Mouse (Mus musculus): ENCODE data around the gene Zfyve28. TPM values are rescaled to one million over a fixed set of nuclear protein-coding genes. Genes with fewer than 3 reads are reported as not detected.

Gene Zfyve28
- total RNA-seq, 2 experiments from 2014 or later, result 1.0 to 1.2 TPM

GRCm38 (mm10) chr5:34252967-34253519 lies 35.2 kb downstream of the Zfyve28 start:
- DNase-seq, result no peak
- intact Hi-C loops (cut with DNase I), result no loop called here

- DNase-seq, result peak in 1 of 2 experiments; percentile 24
- intact Hi-C loops (cut with DNase I), result no loop called here
Observed at GRCm38 (mm10) chr5:34252307-34252966, 35.8 kb downstream of the Zfyve28 start.

GRCm38 (mm10) chr5:34251794-34252193 lies 36.5 kb downstream of the Zfyve28 start:
- intact Hi-C loops (cut with DNase I), result no loop called here
- no peak for DNase-seq

- intact Hi-C loops (cut with DNase I), result no loop called here
- DNase-seq, result no peak
Observed at GRCm38 (mm10) chr5:34250090-34250489, 38.2 kb downstream of the Zfyve28 start.

GRCm38 (mm10) chr5:34249132-34249531 lies 39.1 kb downstream of the Zfyve28 start:
- intact Hi-C loops (cut with DNase I), result no loop called here
- DNase-seq, result no peak

- no peak for DNase-seq
Observed at GRCm38 (mm10) chr5:34246443-34246842, 41.8 kb downstream of the Zfyve28 start.

GRCm38 (mm10) chr5:34243062-34243461 lies 45.2 kb downstream of the Zfyve28 start:
- intact Hi-C loops (cut with DNase I), result no loop called here
- no peak for DNase-seq

More at GRCm38 (mm10) chr5:34246443-34246842, 41.8 kb downstream of the Zfyve28 start:
- intact Hi-C loops (cut with DNase I), result no loop called here

GRCm38 (mm10) chr5:34242224-34242963 lies 45.9 kb downstream of the Zfyve28 start:
- intact Hi-C loops (cut with DNase I), result no loop called here
- peak; percentile 19 to 31 for DNase-seq

- intact Hi-C loops (cut with DNase I), result loop anchor here (5.0 kb wide), 1 partner anchor 141 kb away; no protein-coding TSS in a partner anchor
- DNase-seq, result no peak
Observed at GRCm38 (mm10) chr5:34238444-34238843, 49.8 kb downstream of the Zfyve28 start.

- peak in 1 of 2 experiments; percentile 18 for DNase-seq
- intact Hi-C loops (cut with DNase I), result loop anchor here (5.0 kb wide), 1 partner anchor 139 kb away; no protein-coding TSS in a partner anchor
Observed at GRCm38 (mm10) chr5:34235898-34236420, 52.3 kb downstream of the Zfyve28 start.

GRCm38 (mm10) chr5:34235056-34235455 lies 53.2 kb downstream of the Zfyve28 start:
- no peak for DNase-seq
- intact Hi-C loops (cut with DNase I), result loop anchor here (5.0 kb wide), 1 partner anchor 138 kb away; no protein-coding TSS in a partner anchor

- intact Hi-C loops (cut with DNase I), result no loop called here
- DNase-seq, result no peak
Observed at GRCm38 (mm10) chr5:34233221-34233515, 55.1 kb downstream of the Zfyve28 start.

GRCm38 (mm10) chr5:34232481-34233220 lies 55.6 kb downstream of the Zfyve28 start:
- no peak for DNase-seq
- intact Hi-C loops (cut with DNase I), result no loop called here

GRCm38 (mm10) chr5:34231901-34232300 lies 56.3 kb downstream of the Zfyve28 start:
- intact Hi-C loops (cut with DNase I), result no loop called here
- DNase-seq, result no peak

GRCm38 (mm10) chr5:34230599-34231485 lies 57.4 kb downstream of the Zfyve28 start:
- intact Hi-C loops (cut with DNase I), result no loop called here
- DNase-seq, result no peak

- DNase-seq, result no peak
- intact Hi-C loops (cut with DNase I), result no loop called here
Observed at GRCm38 (mm10) chr5:34229503-34229902, 58.7 kb downstream of the Zfyve28 start.

- DNase-seq, result no peak
- intact Hi-C loops (cut with DNase I), result no loop called here
Observed at GRCm38 (mm10) chr5:34225516-34225915, 62.7 kb downstream of the Zfyve28 start.

GRCm38 (mm10) chr5:34224515-34224914 lies 63.7 kb downstream of the Zfyve28 start:
- intact Hi-C loops (cut with DNase I), result no loop called here
- no peak for DNase-seq

GRCm38 (mm10) chr5:34220001-34220400 lies 68.2 kb downstream of the Zfyve28 start:
- intact Hi-C loops (cut with DNase I), result no loop called here
- no peak for DNase-seq

- no peak for DNase-seq
- intact Hi-C loops (cut with DNase I), result no loop called here
Observed at GRCm38 (mm10) chr5:34218672-34219071, 69.6 kb downstream of the Zfyve28 start.
